Mouse (Mus musculus): ENCODE measurements around the gene Saxo1.

Saxo1 gene

GRCm38 (mm10) chr4:86558228-86558627 lies at the start of gene Saxo1:
TSS of gene Saxo1 (minus strand) at chr4:86558328.
- no peak for DNase-seq

GRCm38 (mm10) chr4:86591304-86591703 lies 33.2 kb upstream of the Saxo1 start:
- DNase-seq: no peak

GRCm38 (mm10) chr4:86588236-86588635 lies 30.1 kb upstream of the Saxo1 start:
- DNase-seq: no peak

- DNase-seq: no peak
Observed at GRCm38 (mm10) chr4:86580591-86580990, 22.5 kb upstream of the Saxo1 start.

GRCm38 (mm10) chr4:86580056-86580455 lies 21.9 kb upstream of the Saxo1 start:
- no peak for DNase-seq

- no peak for DNase-seq
Observed at GRCm38 (mm10) chr4:86576630-86577225, 18.6 kb upstream of the Saxo1 start.

GRCm38 (mm10) chr4:86576120-86576541 lies 18.0 kb upstream of the Saxo1 start:
- peak; percentile 5 to 6 for DNase-seq

GRCm38 (mm10) chr4:86575283-86575983 lies 17.3 kb upstream of the Saxo1 start, which contains the start of gene Rraga:
TSS of gene Rraga (plus strand) at chr4:86575668.
- peak; percentile 87 to 90 for DNase-seq

GRCm38 (mm10) chr4:86574939-86575282 lies 16.8 kb upstream of the Saxo1 start:
- DNase-seq: peak in 1 of 2 experiments; percentile 8

GRCm38 (mm10) chr4:86561061-86561460 lies 2.9 kb upstream of the Saxo1 start:
- no peak for DNase-seq

- DNase-seq: no peak
Observed at GRCm38 (mm10) chr4:86559006-86559405, 878 bp upstream of the Saxo1 start.

GRCm38 (mm10) chr4:86557371-86557770 lies 757 bp downstream of the Saxo1 start:
- no peak for DNase-seq

GRCm38 (mm10) chr4:86555035-86555707 lies 3.0 kb downstream of the Saxo1 start:
- no peak for DNase-seq

GRCm38 (mm10) chr4:86548332-86548731 lies 9.8 kb downstream of the Saxo1 start:
- no peak for DNase-seq

- DNase-seq: no peak
Observed at GRCm38 (mm10) chr4:86545615-86546014, 12.5 kb downstream of the Saxo1 start.

- no peak for DNase-seq
Observed at GRCm38 (mm10) chr4:86543999-86544398, 14.1 kb downstream of the Saxo1 start.

- DNase-seq: no peak
Observed at GRCm38 (mm10) chr4:86541573-86541972, 16.6 kb downstream of the Saxo1 start.

- no peak for DNase-seq
Observed at GRCm38 (mm10) chr4:86538936-86539335, 19.2 kb downstream of the Saxo1 start.

- DNase-seq: no peak
Observed at GRCm38 (mm10) chr4:86537972-86538371, 20.2 kb downstream of the Saxo1 start.

- no peak for DNase-seq
Observed at GRCm38 (mm10) chr4:86534091-86534481, 24.0 kb downstream of the Saxo1 start.

- no peak for DNase-seq
Observed at GRCm38 (mm10) chr4:86533406-86534090, 24.6 kb downstream of the Saxo1 start.

GRCm38 (mm10) chr4:86529161-86529560 lies 29.0 kb downstream of the Saxo1 start:
- DNase-seq: no peak
